ENCODE assay signal across 15 mouse cellular contexts in the genomic region with DNA sequence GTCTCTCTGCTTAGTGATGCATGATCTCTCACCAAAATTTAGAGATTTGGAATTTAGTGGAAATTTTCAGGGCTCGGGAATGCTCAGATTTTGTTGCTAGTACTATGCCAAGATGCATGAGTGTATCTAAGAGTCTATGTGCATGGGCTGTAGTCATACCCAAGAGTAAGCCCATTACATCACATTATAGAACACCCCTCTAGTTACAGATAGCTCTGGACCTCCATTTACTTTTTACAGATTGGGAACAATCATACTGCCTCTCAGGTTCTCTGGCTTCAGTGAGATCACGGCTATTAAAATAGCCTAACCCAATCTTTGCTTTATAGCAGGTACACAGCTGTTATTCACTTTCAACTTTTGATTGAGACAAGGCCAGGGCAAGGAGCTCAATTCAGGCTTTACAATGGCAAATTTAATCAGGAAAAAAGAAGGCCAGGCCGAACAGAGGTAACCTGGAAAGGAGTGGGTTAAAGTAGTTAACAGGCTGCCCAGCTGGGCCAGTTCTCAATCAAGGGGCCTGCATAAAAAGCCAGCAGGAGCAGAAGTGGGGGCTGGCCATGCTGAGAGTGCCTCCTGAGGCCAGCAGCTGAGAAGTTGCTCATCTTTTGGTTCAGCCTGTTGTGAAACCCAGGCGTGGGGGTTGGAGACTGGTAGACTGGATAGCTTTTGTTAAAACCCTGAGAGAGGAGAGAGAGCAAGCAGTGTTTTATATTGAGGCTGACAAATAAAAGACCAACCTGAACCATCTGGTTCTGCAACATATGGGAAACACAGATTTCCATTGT.
A peak's percentile ranks its signal among the peaks of the same experiment; 100 is the strongest.
DNase-seq lines count a peak whose midpoint lies in the region; ATAC-seq and TF ChIP-seq lines count a peak whose summit lies in the region.
"Had no signal": no experiment of that assay in that cellular context is flagged by ENCODE, and none has a peak within 500 bp of the region (broad histone marks: within the 10 kb centered on the region; RNA-seq: fewer than 3 reads in every experiment).

No protein-coding gene starts in this region.

- peaks cover 4% of the 10 kb centered on the region for H3K4me1 ChIP-seq in hindbrain, embryonic 11.5 days (replicated peaks; ENCODE audit: control insufficient read depth, insufficient read depth, low read length)
- no peaks in the 10 kb centered on the region for H3K4me1 ChIP-seq in hindbrain, embryonic 16.5 days (ENCODE audit: control insufficient read depth, insufficient read depth, low read depth, low read length)
- H3K4me1 ChIP-seq in forebrain, embryonic 16.5 days (replicated peaks; ENCODE audit: control insufficient read depth, insufficient read depth, low read length): peaks cover 9% of the 10 kb centered on the region
- H3K4me1 ChIP-seq in midbrain, postnatal 0 days (ENCODE audit: insufficient read depth, low read length): no peaks in the 10 kb centered on the region
- H3K4me1 ChIP-seq in heart, embryonic 11.5 days (ENCODE audit: control insufficient read depth, insufficient read depth, low read length): no peaks in the 10 kb centered on the region
- H3K4me1 ChIP-seq: liver, embryonic 15.5 days had no signal

- no peak for TF ChIP-seq CTCF in midbrain, postnatal 0 days (IDR thresholded peaks at IDR 0.05)

- no peaks in the 10 kb centered on the region for H3K9me3 ChIP-seq in hindbrain, embryonic 11.5 days (ENCODE audit: control insufficient read depth, low read length)
- no peaks in the 10 kb centered on the region for H3K9me3 ChIP-seq in hindbrain, embryonic 16.5 days (ENCODE audit: control insufficient read depth, low read length)
- no peaks in the 10 kb centered on the region for H3K9me3 ChIP-seq in forebrain, embryonic 16.5 days (ENCODE audit: control insufficient read depth, low read length)
- no peaks in the 10 kb centered on the region for H3K9me3 ChIP-seq in midbrain, postnatal 0 days (ENCODE audit: low read length)
- no peaks in the 10 kb centered on the region for H3K9me3 ChIP-seq in heart, embryonic 11.5 days (replicated peaks; ENCODE audit: control insufficient read depth, low read length)
- H3K9me3 ChIP-seq: liver, embryonic 15.5 days had no signal

- peak overlapping the region; percentile 19 for H3K27ac ChIP-seq in hindbrain, embryonic 11.5 days (ENCODE audit: low read depth, low read length)
- H3K27ac ChIP-seq in hindbrain, embryonic 16.5 days (ENCODE audit: low read depth, low read length): no peak overlapping the region
- no peak overlapping the region for H3K27ac ChIP-seq in forebrain, embryonic 16.5 days (ENCODE audit: low read length)
- no peak overlapping the region for H3K27ac ChIP-seq in midbrain, postnatal 0 days (ENCODE audit: low read depth, low read length)
- H3K27ac ChIP-seq in heart, embryonic 11.5 days (ENCODE audit: low read depth, low read length): no peak overlapping the region
- H3K27ac ChIP-seq: liver, embryonic 15.5 days; macrophage had no signal

- H3K4me2 ChIP-seq in hindbrain, embryonic 11.5 days (replicated peaks; ENCODE audit: low read depth, low read length): no peak overlapping the region
- H3K4me2 ChIP-seq in hindbrain, embryonic 16.5 days (ENCODE audit: low read length): no peak overlapping the region
- no peak overlapping the region for H3K4me2 ChIP-seq in forebrain, embryonic 16.5 days (ENCODE audit: low read length)
- no peak overlapping the region for H3K4me2 ChIP-seq in midbrain, postnatal 0 days (ENCODE audit: low read depth, low read length, poor library complexity, severe bottlenecking)
- H3K4me2 ChIP-seq in heart, embryonic 11.5 days: no peak overlapping the region
- H3K4me2 ChIP-seq: liver, embryonic 15.5 days had no signal

- H3K4me3 ChIP-seq in hindbrain, embryonic 11.5 days (ENCODE audit: low read depth, low read length): no peak overlapping the region
- no peak overlapping the region for H3K4me3 ChIP-seq in hindbrain, embryonic 16.5 days (ENCODE audit: low read length)
- H3K4me3 ChIP-seq in forebrain, embryonic 16.5 days (replicated peaks; ENCODE audit: low read length): no peak overlapping the region
- H3K4me3 ChIP-seq in midbrain, postnatal 0 days (ENCODE audit: low read depth, low read length): no peak overlapping the region
- no peak overlapping the region for H3K4me3 ChIP-seq in heart, embryonic 11.5 days (ENCODE audit: low read depth, low read length)
- H3K4me3 ChIP-seq: liver, embryonic 15.5 days had no signal

- peak; percentile 86 for ATAC-seq in hindbrain, embryonic 11.5 days (ENCODE audit: low FRiP score)
- no peak for ATAC-seq in hindbrain, embryonic 16.5 days
- peak; percentile 71 for ATAC-seq in forebrain, embryonic 16.5 days
- ATAC-seq in midbrain, postnatal 0 days (ENCODE audit: low FRiP score): no peak
- ATAC-seq in heart, embryonic 11.5 days (replicated peaks; ENCODE audit: insufficient number of reproducible peaks, low FRiP score, low TSS enrichment): no peak
- ATAC-seq: intestine, postnatal 0 days had no signal

- H3K27me3 ChIP-seq in hindbrain, embryonic 11.5 days (ENCODE audit: control insufficient read depth, insufficient read depth, low read length): no peaks in the 10 kb centered on the region
- H3K27me3 ChIP-seq in hindbrain, embryonic 16.5 days (replicated peaks; ENCODE audit: control insufficient read depth, insufficient read depth, low read length): no peaks in the 10 kb centered on the region
- no peaks in the 10 kb centered on the region for H3K27me3 ChIP-seq in forebrain, embryonic 16.5 days (replicated peaks; ENCODE audit: control insufficient read depth, insufficient read depth, low read length)
- H3K27me3 ChIP-seq in midbrain, postnatal 0 days (ENCODE audit: insufficient read depth, low read length): no peaks in the 10 kb centered on the region
- no peaks in the 10 kb centered on the region for H3K27me3 ChIP-seq in heart, embryonic 11.5 days (ENCODE audit: control insufficient read depth, insufficient read depth, low read length)
- H3K27me3 ChIP-seq: liver, embryonic 15.5 days had no signal

- peak; percentile 59 for DNase-seq in hindbrain, embryonic 11.5 days (ENCODE audit: low spot score)
- DNase-seq in embryo, embryonic 11 days: peak; percentile 64
- peak; percentile 2 for DNase-seq in midbrain, postnatal 0 days (ENCODE audit: low spot score)
- no peak for DNase-seq in cerebellum, adult 18-20 months
- DNase-seq in right cerebral cortex, postnatal 4 days: no peak
- DNase-seq: cerebellum, postnatal 25 days; gastrocnemius, postnatal 36 days; heart, postnatal 10 days; thymus, adult 2 months had no signal

- no peak overlapping the region for H3K9ac ChIP-seq in hindbrain, embryonic 11.5 days (ENCODE audit: low read depth, low read length)
- no peak overlapping the region for H3K9ac ChIP-seq in hindbrain, embryonic 16.5 days (ENCODE audit: low read depth, low read length)
- no peak overlapping the region for H3K9ac ChIP-seq in forebrain, embryonic 16.5 days (replicated peaks; ENCODE audit: low read depth, low read length)
- no peak overlapping the region for H3K9ac ChIP-seq in midbrain, postnatal 0 days (replicated peaks; ENCODE audit: low read length, poor library complexity, severe bottlenecking)
- H3K9ac ChIP-seq in heart, embryonic 11.5 days (ENCODE audit: low read depth, low read length): no peak overlapping the region
- H3K9ac ChIP-seq: liver, embryonic 15.5 days had no signal

- H3K36me3 ChIP-seq in hindbrain, embryonic 11.5 days (ENCODE audit: control insufficient read depth, insufficient read depth, low read length): no peaks in the 10 kb centered on the region
- H3K36me3 ChIP-seq in hindbrain, embryonic 16.5 days (ENCODE audit: control insufficient read depth, insufficient read depth, low read length): no peaks in the 10 kb centered on the region
- no peaks in the 10 kb centered on the region for H3K36me3 ChIP-seq in forebrain, embryonic 16.5 days (ENCODE audit: control insufficient read depth, insufficient read depth)
- no peaks in the 10 kb centered on the region for H3K36me3 ChIP-seq in midbrain, postnatal 0 days (ENCODE audit: insufficient read depth, low read length)
- no peaks in the 10 kb centered on the region for H3K36me3 ChIP-seq in heart, embryonic 11.5 days (ENCODE audit: control insufficient read depth, insufficient read depth, low read length)
- H3K36me3 ChIP-seq: liver, embryonic 15.5 days had no signal

- 25% methylated on average over 4 of the region's 4 CpGs for WGBS in hindbrain, embryonic 11.5 days
- WGBS in hindbrain, embryonic 16.5 days: 33% methylated on average over 4 of the region's 4 CpGs
- 26% methylated on average over 4 of the region's 4 CpGs for WGBS in forebrain, embryonic 16.5 days
- WGBS in midbrain, postnatal 0 days: 43% methylated on average over 4 of the region's 4 CpGs
- 41% methylated on average over 4 of the region's 4 CpGs for WGBS in heart, embryonic 11.5 days (ENCODE audit: insufficient replicate concordance)

Comparison
In these comparisons a context has a peak if more than half of its experiments do, and no peak if none do; other contexts are left out.
1. ATAC-seq: peak in hindbrain, embryonic 11.5 days (single experiment) and forebrain, embryonic 16.5 days (single experiment); none in hindbrain, embryonic 16.5 days (single experiment), midbrain, postnatal 0 days (single experiment) and heart, embryonic 11.5 days (single experiment).
2. DNase-seq: peak in hindbrain, embryonic 11.5 days (single experiment), embryo, embryonic 11 days (single experiment) and midbrain, postnatal 0 days (single experiment); none in cerebellum, adult 18-20 months (0 of 2) and right cerebral cortex, postnatal 4 days (single experiment).